Mouse (Mus musculus) ES-Bruce4 (cell line): Measurements from ENCODE around the gene Sfxn5. TPM values are rescaled to one million over a fixed set of nuclear protein-coding genes. Genes with fewer than 3 reads are reported as not detected.
A peak's percentile ranks its signal among the peaks of the same experiment; 100 is the strongest.

Experiments used
- H3K27ac ChIP-seq: 2 replicates; pipeline ENCODE4 v1.5.1; 2012; ENCODE audit warnings: low read length, inconsistent platforms; ENCODE audit not compliant: insufficient read depth
- H3K27me3 ChIP-seq: 2 replicates; pipeline ENCODE4 v1.6.1; 2012; ENCODE audit warnings: mild to moderate bottlenecking, low read length, inconsistent platforms; ENCODE audit not compliant: control insufficient read depth, poor library complexity, insufficient read depth, severe bottlenecking
- H3K36me3 ChIP-seq: 2 replicates; pipeline ENCODE4 v1.6.1; 2012; ENCODE audit warnings: inconsistent platforms, mild to moderate bottlenecking, low read length, moderate library complexity; ENCODE audit not compliant: control insufficient read depth, poor library complexity, insufficient read depth, severe bottlenecking
- H3K4me1 ChIP-seq: one replicate; pipeline ENCODE4 v1.8.1; 2011; ENCODE audit warnings: low read length; ENCODE audit not compliant: control insufficient read depth, insufficient read depth
- H3K4me3 ChIP-seq: 2 replicates; pipeline ENCODE4 v1.5.1; 2011; ENCODE audit warnings: low read depth, mild to moderate bottlenecking, low read length
- H3K9ac ChIP-seq: 2 replicates; pipeline ENCODE4 v1.6.1; 2012; ENCODE audit warnings: low read depth, mild to moderate bottlenecking, inconsistent platforms; ENCODE audit not compliant: poor library complexity, severe bottlenecking
- H3K9me3 ChIP-seq: replicated peaks from 2 replicates; pipeline ENCODE4 v1.6.1; 2012; ENCODE audit warnings: mild to moderate bottlenecking, low read length, inconsistent platforms; ENCODE audit not compliant: control insufficient read depth, poor library complexity, insufficient read depth, severe bottlenecking
- CTCF ChIP-seq: IDR thresholded peaks from one replicate; pipeline ENCODE4 v1.8.1; 2011; ENCODE audit warnings: low read depth, low read length
- EP300 ChIP-seq: IDR thresholded peaks from 2 replicates; pipeline ENCODE4 v1.6.1; 2011; ENCODE audit warnings: low read depth, low read length; ENCODE audit not compliant: insufficient read depth
- POLR2A ChIP-seq: IDR thresholded peaks from one replicate; pipeline ENCODE4 v1.8.1; 2011; ENCODE audit warnings: low read length; ENCODE audit not compliant: insufficient read depth
- polyA plus RNA-seq: library from polyadenylated mRNA; stranded (reverse); fragments of >200 nt; gene quantifications from 2 replicates; pipeline ENCODE4 v1.2.4, GENCODE M21; 2011; ENCODE audit warnings: low read depth; ENCODE audit not compliant: missing spikeins, insufficient read depth, insufficient read length

Gene Sfxn5
- 6.0 and 7.9 TPM in 2 replicates for polyA plus RNA-seq

DNA sequence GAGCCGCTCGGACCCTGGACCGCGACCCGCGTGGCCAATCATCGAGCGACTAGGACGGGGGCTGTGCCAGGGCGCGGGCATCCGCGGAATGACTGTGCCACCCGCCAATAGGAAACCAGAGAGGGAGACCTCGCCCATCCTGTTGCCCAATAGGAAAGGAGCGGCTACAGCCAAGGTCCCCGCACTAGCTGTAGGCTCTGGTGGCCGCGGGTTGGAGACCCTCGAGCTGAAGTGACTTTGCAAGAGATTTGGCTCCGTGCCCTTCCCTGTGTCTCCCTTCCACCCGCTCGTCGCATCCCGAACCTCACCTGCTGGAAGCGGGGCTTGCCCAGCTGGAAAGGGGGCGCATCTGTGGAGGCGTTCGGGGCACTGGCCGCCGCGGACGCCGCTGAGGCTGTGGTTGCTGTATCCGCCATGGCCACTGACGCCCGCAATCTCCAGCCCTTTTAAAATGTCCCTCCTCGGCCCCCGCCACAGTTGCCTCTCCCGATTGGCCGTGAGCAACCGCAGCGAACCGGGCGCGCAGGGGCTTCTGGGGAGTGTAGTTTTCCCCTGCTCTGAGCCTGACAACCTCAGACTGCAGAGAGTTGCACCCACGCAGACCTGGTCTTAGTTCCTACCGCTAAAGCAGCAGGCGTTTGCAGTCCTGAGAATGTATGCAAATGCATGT, at the start of gene Sfxn5:
TSS of gene Sfxn5 (minus strand) at position 423 of the 670 bp plus-strand sequence.
- Histone ChIP-seq H3K4me3 (peak within 1 kb of the TSS; percentile 88), H3K9ac (peak within 1 kb of the TSS; percentile 83), H3K27ac (no peak within 1 kb of the TSS), H3K4me1 (peaks cover 2% of the 10 kb centered on the region), H3K36me3 (no peaks in the 10 kb centered on the region), H3K27me3 (no peaks in the 10 kb centered on the region), H3K9me3 (no peaks in the 10 kb centered on the region)
- no peak for TF ChIP-seq POLR2A
- no peak for TF ChIP-seq CTCF
- TF ChIP-seq EP300 = no peak

DNA sequence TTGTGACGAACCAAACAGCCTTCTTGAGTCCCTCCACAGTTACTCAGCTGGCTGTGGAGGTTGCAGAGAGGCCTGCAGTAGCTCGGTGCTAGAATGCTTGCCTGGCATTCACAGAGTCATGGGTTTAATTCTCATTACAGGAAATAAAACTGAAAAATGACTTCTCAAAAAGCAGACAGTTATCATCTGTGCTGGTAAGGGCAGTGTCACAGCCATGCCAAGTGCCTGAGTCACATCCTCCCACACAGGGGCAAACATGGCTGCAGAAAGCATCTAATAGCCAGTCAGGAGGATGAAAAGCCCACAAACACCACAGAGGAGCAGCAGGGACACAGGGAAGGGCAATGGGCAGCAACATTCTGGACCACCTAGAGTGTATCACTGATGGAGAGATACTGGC, 49.6 kb upstream of the Sfxn5 start:
- Histone ChIP-seq H3K9me3 (no peaks in the 10 kb centered on the region), H3K27me3 (no peaks in the 10 kb centered on the region), H3K36me3 (no peaks in the 10 kb centered on the region), H3K4me3 (no peak overlapping the region), H3K9ac (no peak overlapping the region), H3K27ac (no peak overlapping the region), H3K4me1 (no peaks in the 10 kb centered on the region)
- no peak for TF ChIP-seq EP300
- TF ChIP-seq CTCF = no peak
- TF ChIP-seq POLR2A = no peak

DNA sequence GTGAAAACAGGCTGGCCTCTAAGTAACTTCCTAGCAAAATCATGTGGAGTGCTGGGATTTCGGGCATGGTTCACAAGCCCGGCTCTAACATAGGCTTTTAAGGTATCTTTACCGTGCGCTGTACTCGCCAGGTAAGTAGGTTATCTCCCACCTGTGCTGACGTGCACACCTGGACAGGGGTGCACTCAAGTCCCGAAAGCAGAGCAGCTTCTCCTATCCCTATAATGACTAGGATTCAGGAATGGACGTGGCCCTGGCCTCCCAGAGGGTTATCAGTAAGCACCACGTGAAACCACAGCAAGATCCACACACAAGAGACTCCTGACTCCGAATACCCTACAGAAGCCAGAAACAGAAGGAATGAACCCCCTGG, 48.4 kb upstream of the Sfxn5 start:
- Histone ChIP-seq H3K4me1 (no peaks in the 10 kb centered on the region), H3K9me3 (no peaks in the 10 kb centered on the region), H3K4me3 (peak overlapping the region; percentile 80), H3K9ac (peak overlapping the region; percentile 65; the same call in 1 of the 2 replicates), H3K27me3 (no peaks in the 10 kb centered on the region), H3K27ac (no peak overlapping the region), H3K36me3 (no peaks in the 10 kb centered on the region)
- TF ChIP-seq EP300 = no peak

DNA sequence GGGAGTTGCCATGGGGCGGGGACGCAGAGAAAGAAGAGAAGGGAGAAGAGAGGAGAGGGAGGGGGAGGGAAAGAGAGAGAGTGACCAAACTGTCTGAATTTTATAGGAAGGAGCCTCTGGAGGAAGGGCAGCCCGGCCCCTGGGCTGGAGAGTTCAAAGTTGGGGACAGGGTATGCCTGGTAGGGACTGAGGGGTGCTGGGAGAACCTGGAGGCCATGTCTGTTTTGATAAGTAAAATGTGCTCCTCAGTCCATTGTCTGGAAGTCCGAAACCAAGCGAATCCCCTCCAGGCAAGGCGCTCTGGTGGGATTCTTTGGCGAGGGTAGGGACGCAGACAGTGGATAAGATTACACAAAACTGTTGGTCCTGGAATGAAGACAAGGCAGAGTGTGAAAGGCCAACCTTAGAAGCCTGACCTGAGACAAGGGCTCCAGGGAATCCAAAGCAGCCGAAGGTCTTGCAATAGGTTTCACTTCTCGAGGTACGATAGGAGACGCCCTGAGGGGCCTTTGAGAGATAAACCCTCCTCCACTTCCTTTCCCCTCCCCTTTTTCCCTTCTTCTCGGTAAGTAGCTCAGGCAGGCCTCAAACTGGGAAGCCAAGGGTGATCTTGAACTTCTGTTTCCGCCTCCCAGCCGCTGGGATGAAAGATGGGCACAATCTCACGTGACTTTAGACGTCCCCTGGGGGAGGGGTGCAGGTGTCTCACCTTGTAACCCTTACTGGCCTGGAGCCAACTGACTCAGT, 47.9 kb upstream of the Sfxn5 start:
- Histone ChIP-seq H3K27me3 (no peaks in the 10 kb centered on the region), H3K27ac (peak overlapping the region; percentile 61), H3K9ac (peak overlapping the region; percentile 65)

DNA sequence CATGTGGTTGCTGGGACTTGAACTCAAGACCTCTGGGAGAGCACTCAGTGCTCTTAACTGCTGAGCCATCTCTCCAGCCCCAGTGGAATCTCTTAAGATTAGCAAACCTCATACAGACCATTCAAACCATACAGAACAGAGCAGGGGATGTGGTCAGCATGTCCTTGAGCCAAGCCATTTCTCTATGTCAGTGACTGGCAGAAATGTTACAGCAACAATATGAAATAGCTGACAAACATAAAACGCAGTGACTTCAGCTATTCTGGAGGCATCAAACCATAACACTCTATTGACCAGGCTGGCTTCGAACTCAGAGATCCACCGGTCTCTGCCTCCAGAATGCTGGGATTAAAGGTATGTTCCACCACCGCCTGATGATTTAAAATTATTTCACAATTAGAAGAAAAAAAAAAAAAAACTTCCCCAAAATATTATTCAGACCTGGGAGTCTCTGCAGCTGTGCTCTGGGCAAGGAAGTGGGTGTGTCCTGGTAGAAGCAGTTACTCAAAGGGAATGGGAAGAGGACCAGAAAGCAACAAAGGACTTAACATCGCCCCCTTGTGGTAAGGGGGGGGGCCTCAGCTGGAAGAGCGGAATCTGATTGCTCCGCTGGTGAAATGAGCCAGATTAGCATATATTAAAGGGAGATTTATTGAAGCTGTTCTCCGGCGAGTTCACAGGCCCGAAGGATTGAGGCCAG, 47.1 kb upstream of the Sfxn5 start:
- TF ChIP-seq POLR2A = no peak
- no peak for TF ChIP-seq EP300
- TF ChIP-seq CTCF = peak; percentile 69
- Histone ChIP-seq H3K4me1 (no peaks in the 10 kb centered on the region), H3K9ac (peak overlapping the region; percentile 65), H3K27me3 (no peaks in the 10 kb centered on the region), H3K4me3 (peak overlapping the region; percentile 80), H3K36me3 (no peaks in the 10 kb centered on the region), H3K9me3 (no peaks in the 10 kb centered on the region), H3K27ac (no peak overlapping the region)

More for the DNA sequence above, 47.9 kb upstream of the Sfxn5 start:
- Histone ChIP-seq H3K36me3 (no peaks in the 10 kb centered on the region), H3K4me1 (no peaks in the 10 kb centered on the region), H3K4me3 (peak overlapping the region; percentile 80), H3K9me3 (no peaks in the 10 kb centered on the region)
- TF ChIP-seq EP300 (0 out of 2 replicates have a peak, but pooled peaks have one; percentile 31), CTCF (no peak), POLR2A (no peak)
